Mouse (Mus musculus) midbrain, postnatal 0 days (tissue): ENCODE data around the gene Bfsp2. TPM values are rescaled to one million over a fixed set of nuclear protein-coding genes. Genes with fewer than 3 reads are reported as not detected.

Experiments used
- ATAC-seq: fragments of 200-750 bp; cut with Nextera tagmentation; 2 replicates; pipeline ENCODE4 v1.8.0; 2017; ENCODE audit warnings: moderate number of reproducible peaks, mild to moderate bottlenecking, moderate TSS enrichment, moderate library complexity; ENCODE audit not compliant: low FRiP score
- DNase-seq: peaks from one replicate; pipeline ENCODE4 v3.0.0-alpha.2; 2015; ENCODE audit warnings: low spot score
- H3K27ac ChIP-seq: fragments of 300-500 bp; sonication (generic); 2 replicates; pipeline ENCODE4 v1.5.1; 2014; ENCODE audit warnings: low read depth, mild to moderate bottlenecking, low read length, mixed read lengths
- H3K27me3 ChIP-seq: fragments of 300-500 bp; sonication (generic); 2 replicates; pipeline ENCODE4 v1.6.1; 2014; ENCODE audit warnings: low read length, control low read depth, mixed read lengths; ENCODE audit not compliant: insufficient read depth
- H3K36me3 ChIP-seq: fragments of 300-500 bp; sonication (generic); 2 replicates; pipeline ENCODE4 v1.6.1; 2014; ENCODE audit warnings: low read length, control low read depth, mixed read lengths; ENCODE audit not compliant: insufficient read depth
- H3K4me1 ChIP-seq: fragments of 300-500 bp; sonication (generic); 2 replicates; pipeline ENCODE4 v1.6.1; 2014; ENCODE audit warnings: mild to moderate bottlenecking, control low read depth, antibody characterized with exemption, low read length, mixed read lengths; ENCODE audit not compliant: insufficient read depth
- H3K4me2 ChIP-seq: fragments of 300-500 bp; sonication (generic); 2 replicates; pipeline ENCODE4 v1.6.1; 2014; ENCODE audit warnings: low read depth, mild to moderate bottlenecking, low read length, mixed read lengths; ENCODE audit not compliant: poor library complexity, severe bottlenecking
- H3K4me3 ChIP-seq: fragments of 300-500 bp; sonication (generic); 2 replicates; pipeline ENCODE4 v1.5.1; 2014; ENCODE audit warnings: low read depth, mild to moderate bottlenecking, low read length, moderate library complexity
- H3K9ac ChIP-seq: fragments of 300-500 bp; sonication (generic); replicated peaks from 2 replicates; pipeline ENCODE4 v1.6.1; 2014; ENCODE audit warnings: mild to moderate bottlenecking, low read length, moderate library complexity, mixed read lengths; ENCODE audit not compliant: poor library complexity, severe bottlenecking
- H3K9me3 ChIP-seq: fragments of 300-500 bp; sonication (generic); 2 replicates; pipeline ENCODE4 v1.6.1; 2016; ENCODE audit warnings: low read length, control low read depth
- CTCF ChIP-seq: IDR thresholded peaks from 2 replicates; pipeline ENCODE4 v1.5.1; 2016; ENCODE audit warnings: antibody characterized with exemption, mild to moderate bottlenecking
- WGBS: fragments of 180-500 bp; shearing (Covaris S2); extraction: QIAGEN DNeasy Blood & Tissue Kit; methylation state at CpG from one replicate; pipeline ENCODE4 v1.1.7; 2014; 5-methylcytosine and 5-hydroxymethylcytosine counted together
- polyA plus RNA-seq: library from polyadenylated mRNA; unstranded; fragments of >200 nt; fragmentation: Nextera tagmentation; extraction: Ambion mirVana; gene quantifications from 2 replicates; pipeline ENCODE4 v1.2.1, GENCODE M21; 2015
- total RNA-seq: library from RNA; depleted of rRNA; stranded (reverse); fragments of >200 nt; gene quantifications from 2 replicates; pipeline ENCODE4 v1.2.3, GENCODE M21; 2014

Gene Bfsp2
- total and polyA plus RNA-seq, 2 experiments from 2014 or later = 1.2 to 3.0 TPM

GRCm38 (mm10) chr9:103444656-103445055 is 35.6 kb downstream of the Bfsp2 start:
- H3K9ac ChIP-seq = no peak overlapping the region
- ATAC-seq = no peak
- no peak overlapping the region for H3K4me2 ChIP-seq
- peak; percentile 30; the same call in 1 of the 2 replicates for TF ChIP-seq CTCF
- no peak overlapping the region for H3K4me3 ChIP-seq
- H3K27ac ChIP-seq = no peak overlapping the region
- no peaks in the 10 kb centered on the region for H3K27me3 ChIP-seq
- no peaks in the 10 kb centered on the region for H3K36me3 ChIP-seq
- H3K4me1 ChIP-seq = peaks cover 15% of the 10 kb centered on the region; the same call in 1 of the 2 replicates
- 89% methylated on average over 5 of the region's 5 CpGs for WGBS
- H3K9me3 ChIP-seq = no peaks in the 10 kb centered on the region
- no peak for DNase-seq

GRCm38 (mm10) chr9:103443824-103444185 is 36.4 kb downstream of the Bfsp2 start:
- ATAC-seq = no peak
- 18% methylated on average over 7 of the region's 7 CpGs for WGBS
- H3K9me3 ChIP-seq = no peaks in the 10 kb centered on the region
- H3K27ac ChIP-seq = peak overlapping the region; percentile 47; the same call in 1 of the 2 replicates
- H3K36me3 ChIP-seq = no peaks in the 10 kb centered on the region
- no peak for DNase-seq
- H3K27me3 ChIP-seq = no peaks in the 10 kb centered on the region
- peaks cover 15% of the 10 kb centered on the region; the same call in 1 of the 2 replicates for H3K4me1 ChIP-seq
- H3K4me3 ChIP-seq = no peak overlapping the region
- no peak overlapping the region for H3K9ac ChIP-seq
- no peak for TF ChIP-seq CTCF
- H3K4me2 ChIP-seq = peak overlapping the region; percentile 18; the same call in 1 of the 2 replicates

GRCm38 (mm10) chr9:103443121-103443823 is 36.9 kb downstream of the Bfsp2 start:
- no peak for TF ChIP-seq CTCF
- Histone ChIP-seq H3K4me2 (peak overlapping the region; percentile 18; the same call in 1 of the 2 replicates), H3K4me3 (no peak overlapping the region), H3K36me3 (no peaks in the 10 kb centered on the region), H3K9ac (no peak overlapping the region), H3K9me3 (no peaks in the 10 kb centered on the region), H3K27me3 (no peaks in the 10 kb centered on the region), H3K27ac (peak overlapping the region; percentile 47; the same call in 1 of the 2 replicates), H3K4me1 (peaks cover 15% of the 10 kb centered on the region; the same call in 1 of the 2 replicates)
- peak; percentile 75 for DNase-seq
- ATAC-seq = no peak
- 12% methylated on average over 13 of the region's 13 CpGs for WGBS

- Histone ChIP-seq H3K9me3 (no peaks in the 10 kb centered on the region), H3K9ac (no peak overlapping the region), H3K4me2 (no peak overlapping the region), H3K4me3 (no peak overlapping the region), H3K27me3 (no peaks in the 10 kb centered on the region), H3K36me3 (no peaks in the 10 kb centered on the region), H3K27ac (no peak overlapping the region), H3K4me1 (peaks cover 15% of the 10 kb centered on the region; the same call in 1 of the 2 replicates)
- no peak for TF ChIP-seq CTCF
- 51% methylated on average over 3 of the region's 3 CpGs for WGBS
- ATAC-seq = no peak
- DNase-seq = no peak
These were observed 39.6 kb downstream of the Bfsp2 start for GRCm38 (mm10) chr9:103440597-103440996.

GRCm38 (mm10) chr9:103437104-103437503 is 43.1 kb downstream of the Bfsp2 start:
- WGBS = 63% methylated on average over 5 of the region's 5 CpGs
- Histone ChIP-seq H3K27me3 (no peaks in the 10 kb centered on the region), H3K4me3 (no peak overlapping the region), H3K27ac (no peak overlapping the region), H3K36me3 (no peaks in the 10 kb centered on the region), H3K4me1 (no peaks in the 10 kb centered on the region), H3K9ac (no peak overlapping the region), H3K9me3 (no peaks in the 10 kb centered on the region), H3K4me2 (no peak overlapping the region)
- no peak for TF ChIP-seq CTCF
- DNase-seq = peak; percentile 62
- no peak for ATAC-seq

GRCm38 (mm10) chr9:103434116-103434515 is 46.1 kb downstream of the Bfsp2 start:
- H3K36me3 ChIP-seq = no peaks in the 10 kb centered on the region
- no peak overlapping the region for H3K4me2 ChIP-seq
- peak; percentile 66 for TF ChIP-seq CTCF
- H3K9me3 ChIP-seq = no peaks in the 10 kb centered on the region
- ATAC-seq = no peak
- H3K4me1 ChIP-seq = no peaks in the 10 kb centered on the region
- no peak overlapping the region for H3K27ac ChIP-seq
- no peak overlapping the region for H3K9ac ChIP-seq
- 66% methylated on average over 4 of the region's 4 CpGs for WGBS
- no peak for DNase-seq
- H3K27me3 ChIP-seq = no peaks in the 10 kb centered on the region
- H3K4me3 ChIP-seq = no peak overlapping the region
